Mouse (Mus musculus) small intestine, adult 10 weeks (tissue): Measurements from ENCODE around the gene Plekhg6. TPM values are rescaled to one million over a fixed set of nuclear protein-coding genes. Genes with fewer than 3 reads are reported as not detected.

Source experiments
- polyA plus RNA-seq: library from polyadenylated mRNA; stranded (reverse); fragments of 350-450 nt; fragmentation: Illumina TruSeq; extraction: RNeasy Lipid Tissue Mini Kit (QIAGEN cat#74804); gene quantifications from one replicate; pipeline ENCODE4 v1.2.3, GENCODE M21; 2014; ENCODE audit warnings: low replicate concordance

Plekhg6 gene
- polyA plus RNA-seq: 0.56 TPM

GRCm38 (mm10) chr6:125380372-125381360 lies at the start of gene Plekhg6:
Gene Plekhg6, minus strand, starts transcription at chr6:125380793.

GRCm38 (mm10) chr6:125348721-125349574 lies 31.6 kb downstream of the Plekhg6 start, which contains the start of gene Tnfrsf1a:
Gene Tnfrsf1a, plus strand, starts transcription at chr6:125349362.

GRCm38 (mm10) chr6:125320323-125320722 lies 60.3 kb downstream of the Plekhg6 start, which contains the start of gene Scnn1a:
Gene Scnn1a, plus strand, starts transcription at chr6:125320659.

GRCm38 (mm10) chr6:125313546-125314230 lies 66.9 kb downstream of the Plekhg6 start, which contains the start of gene Ltbr:
Gene Ltbr, minus strand, starts transcription at chr6:125313885.

Other genes starting within 250 kb of the Plekhg6 start
- gene Nop2, start 248.9 kb downstream of the Plekhg6 start, polyA plus RNA-seq: 0.33 TPM
- gene Iffo1, start 235.6 kb downstream of the Plekhg6 start, polyA plus RNA-seq: 0.59 TPM
- gene Gapdh, start 214.3 kb downstream of the Plekhg6 start, polyA plus RNA-seq: 39.7 TPM
- 3.7 TPM for gene Ncapd2, start 189.1 kb downstream of the Plekhg6 start, polyA plus RNA-seq
- gene Mrpl51, start 189.0 kb downstream of the Plekhg6 start, polyA plus RNA-seq: 119 TPM
- gene Vamp1, start 165.2 kb downstream of the Plekhg6 start, polyA plus RNA-seq: 6.0 TPM
- gene Tapbpl, start 148.9 kb downstream of the Plekhg6 start, polyA plus RNA-seq: 7.6 TPM
- not detected for gene Cd27, start 143.8 kb downstream of the Plekhg6 start, polyA plus RNA-seq
- gene Tuba3a, start 94.8 kb downstream of the Plekhg6 start, polyA plus RNA-seq: not detected
- 1.2 TPM for gene Ltbr, start 66.9 kb downstream of the Plekhg6 start, polyA plus RNA-seq
- gene Scnn1a, start 60.1 kb downstream of the Plekhg6 start, polyA plus RNA-seq: 0.97 TPM
- gene Tnfrsf1a, start 31.4 kb downstream of the Plekhg6 start, polyA plus RNA-seq: 3.9 TPM
- gene Cd9, start 114.0 kb upstream of the Plekhg6 start, polyA plus RNA-seq: 66.3 TPM
- 0.33 TPM for gene Vwf, start 166.0 kb upstream of the Plekhg6 start, polyA plus RNA-seq